Mouse (Mus musculus): ENCODE measurements around the gene Lcn9. TPM values are rescaled to one million over a fixed set of nuclear protein-coding genes. Genes with fewer than 3 reads are reported as not detected.

Gene Lcn9
- not detected in 2 replicates for polyA plus RNA-seq (2015; fragmentation: Nextera tagmentation; extraction: Ambion mirVana)

GRCm38 (mm10) chr2:25822806-25823205, at the start of gene Lcn9:
TSS of gene Lcn9 (plus strand) at chr2:25823153.
- no peak within 1 kb of the TSS for H3K4me3 ChIP-seq (ENCODE audit: low read depth, low read length)
- H3K27ac ChIP-seq (replicated peaks): no peak within 1 kb of the TSS

GRCm38 (mm10) chr2:25773507-25773906, 49.4 kb upstream of the Lcn9 start:
- Histone ChIP-seq H3K27me3 (ENCODE audit: control insufficient read depth, insufficient read depth, low read length) (no peaks in the 10 kb centered on the region), H3K4me2 (replicated peaks; ENCODE audit: low read depth) (no peak overlapping the region), H3K9ac (ENCODE audit: low read length) (no peak overlapping the region), H3K36me3 (ENCODE audit: control insufficient read depth, insufficient read depth, low read length) (no peaks in the 10 kb centered on the region), H3K4me1 (replicated peaks; ENCODE audit: control insufficient read depth, insufficient read depth) (no peaks in the 10 kb centered on the region), H3K9me3 (ENCODE audit: control insufficient read depth, low read length) (no peaks in the 10 kb centered on the region), H3K27ac (replicated peaks) (no peak overlapping the region), H3K4me3 (ENCODE audit: low read depth, low read length) (no peak overlapping the region)
- no peak for DNase-seq (ENCODE audit: low spot score)
- no peak for ATAC-seq (ENCODE audit: low FRiP score, low TSS enrichment)
- TF ChIP-seq CTCF (IDR thresholded peaks at IDR 0.05; ENCODE audit: low read depth) (no peak), EP300 (optimal IDR thresholded peaks at IDR 0.05) (no peak)
- WGBS: 77% methylated on average over 2 of the region's 2 CpGs

More at GRCm38 (mm10) chr2:25822806-25823205, at the start of gene Lcn9:
- TF ChIP-seq CTCF (IDR thresholded peaks at IDR 0.05; ENCODE audit: low read depth) (no peak), EP300 (optimal IDR thresholded peaks at IDR 0.05) (no peak)
- Histone ChIP-seq H3K9me3 (ENCODE audit: control insufficient read depth, low read length) (no peaks in the 10 kb centered on the region), H3K4me2 (replicated peaks; ENCODE audit: low read depth) (no peak within 1 kb of the TSS), H3K27me3 (ENCODE audit: control insufficient read depth, insufficient read depth, low read length) (no peaks in the 10 kb centered on the region), H3K4me1 (replicated peaks; ENCODE audit: control insufficient read depth, insufficient read depth) (no peaks in the 10 kb centered on the region), H3K36me3 (ENCODE audit: control insufficient read depth, insufficient read depth, low read length) (no peaks in the 10 kb centered on the region), H3K9ac (ENCODE audit: low read length) (no peak within 1 kb of the TSS)
- ATAC-seq (ENCODE audit: low FRiP score, low TSS enrichment) (no peak), DNase-seq (ENCODE audit: low spot score) (no peak)
- WGBS: 76% methylated on average over 1 of the region's 1 CpGs

- no peak for TF ChIP-seq EP300 (optimal IDR thresholded peaks at IDR 0.05)
- TF ChIP-seq CTCF (IDR thresholded peaks at IDR 0.05; ENCODE audit: low read depth): no peak
- no peaks in the 10 kb centered on the region for H3K36me3 ChIP-seq (ENCODE audit: control insufficient read depth, insufficient read depth, low read length)
- 79% methylated on average over 2 of the region's 2 CpGs for WGBS
- H3K4me3 ChIP-seq (ENCODE audit: low read depth, low read length): no peak overlapping the region
- no peaks in the 10 kb centered on the region for H3K4me1 ChIP-seq (replicated peaks; ENCODE audit: control insufficient read depth, insufficient read depth)
- H3K27ac ChIP-seq (replicated peaks): no peak overlapping the region
- H3K27me3 ChIP-seq (ENCODE audit: control insufficient read depth, insufficient read depth, low read length): no peaks in the 10 kb centered on the region
- H3K9me3 ChIP-seq (ENCODE audit: control insufficient read depth, low read length): no peaks in the 10 kb centered on the region
- no peak overlapping the region for H3K4me2 ChIP-seq (replicated peaks; ENCODE audit: low read depth)
- DNase-seq (ENCODE audit: low spot score) (no peak), ATAC-seq (ENCODE audit: low FRiP score, low TSS enrichment) (no peak)
- no peak overlapping the region for H3K9ac ChIP-seq (ENCODE audit: low read length)
Observed at GRCm38 (mm10) chr2:25774640-25775039, 48.3 kb upstream of the Lcn9 start.

GRCm38 (mm10) chr2:25775991-25776390, 47.0 kb upstream of the Lcn9 start:
- DNase-seq (ENCODE audit: low spot score) (no peak), ATAC-seq (ENCODE audit: low FRiP score, low TSS enrichment) (no peak)
- WGBS: 66% methylated on average over 3 of the region's 3 CpGs
- H3K4me2 ChIP-seq (replicated peaks; ENCODE audit: low read depth): no peak overlapping the region
- no peak overlapping the region for H3K27ac ChIP-seq (replicated peaks)
- no peaks in the 10 kb centered on the region for H3K27me3 ChIP-seq (ENCODE audit: control insufficient read depth, insufficient read depth, low read length)
- no peak overlapping the region for H3K4me3 ChIP-seq (ENCODE audit: low read depth, low read length)
- TF ChIP-seq CTCF (IDR thresholded peaks at IDR 0.05; ENCODE audit: low read depth) (no peak), EP300 (optimal IDR thresholded peaks at IDR 0.05) (no peak)
- no peaks in the 10 kb centered on the region for H3K36me3 ChIP-seq (ENCODE audit: control insufficient read depth, insufficient read depth, low read length)
- no peaks in the 10 kb centered on the region for H3K4me1 ChIP-seq (replicated peaks; ENCODE audit: control insufficient read depth, insufficient read depth)
- H3K9me3 ChIP-seq (ENCODE audit: control insufficient read depth, low read length): no peaks in the 10 kb centered on the region
- no peak overlapping the region for H3K9ac ChIP-seq (ENCODE audit: low read length)

GRCm38 (mm10) chr2:25776717-25777116, 46.2 kb upstream of the Lcn9 start, which contains the start of gene Lcn11:
TSS of gene Lcn11 (plus strand) at chr2:25777017.
- 88% methylated on average over 1 of the region's 1 CpGs for WGBS
- ATAC-seq (ENCODE audit: low FRiP score, low TSS enrichment) (no peak), DNase-seq (ENCODE audit: low spot score) (no peak)
- H3K36me3 ChIP-seq (ENCODE audit: control insufficient read depth, insufficient read depth, low read length): no peaks in the 10 kb centered on the region
- no peaks in the 10 kb centered on the region for H3K9me3 ChIP-seq (ENCODE audit: control insufficient read depth, low read length)
- no peak within 1 kb of the TSS for H3K4me3 ChIP-seq (ENCODE audit: low read depth, low read length)
- no peaks in the 10 kb centered on the region for H3K27me3 ChIP-seq (ENCODE audit: control insufficient read depth, insufficient read depth, low read length)
- H3K27ac ChIP-seq (replicated peaks): no peak within 1 kb of the TSS
- TF ChIP-seq CTCF (IDR thresholded peaks at IDR 0.05; ENCODE audit: low read depth) (no peak), EP300 (optimal IDR thresholded peaks at IDR 0.05) (no peak)
- no peak within 1 kb of the TSS for H3K9ac ChIP-seq (ENCODE audit: low read length)
- H3K4me1 ChIP-seq (replicated peaks; ENCODE audit: control insufficient read depth, insufficient read depth): no peaks in the 10 kb centered on the region
- H3K4me2 ChIP-seq (replicated peaks; ENCODE audit: low read depth): no peak within 1 kb of the TSS

- Histone ChIP-seq H3K36me3 (ENCODE audit: control insufficient read depth, insufficient read depth, low read length) (no peaks in the 10 kb centered on the region), H3K4me2 (replicated peaks; ENCODE audit: low read depth) (no peak overlapping the region), H3K27ac (replicated peaks) (no peak overlapping the region), H3K27me3 (ENCODE audit: control insufficient read depth, insufficient read depth, low read length) (no peaks in the 10 kb centered on the region), H3K4me1 (replicated peaks; ENCODE audit: control insufficient read depth, insufficient read depth) (no peaks in the 10 kb centered on the region), H3K9ac (ENCODE audit: low read length) (no peak overlapping the region), H3K9me3 (ENCODE audit: control insufficient read depth, low read length) (no peaks in the 10 kb centered on the region), H3K4me3 (ENCODE audit: low read depth, low read length) (no peak overlapping the region)
- 91% methylated on average over 9 of the region's 9 CpGs for WGBS
- no peak for DNase-seq (ENCODE audit: low spot score)
- no peak for TF ChIP-seq CTCF (IDR thresholded peaks at IDR 0.05; ENCODE audit: low read depth)
- TF ChIP-seq EP300 (optimal IDR thresholded peaks at IDR 0.05): no peak
- no peak for ATAC-seq (ENCODE audit: low FRiP score, low TSS enrichment)
Observed at GRCm38 (mm10) chr2:25779076-25779475, 43.9 kb upstream of the Lcn9 start.

Data from stomach, postnatal 0 days (tissue).